Mouse (Mus musculus) left cerebral cortex, postnatal 36 days (tissue): ENCODE measurements around the gene Upk1a. TPM values are rescaled to one million over a fixed set of nuclear protein-coding genes. Genes with fewer than 3 reads are reported as not detected.

ENCODE experiments used
- DNase-seq, 2 experiments: peaks; one replicate each; pipeline ENCODE4 v3.0.0; 2021 to 2022; ENCODE audit warnings: low spot score in 2 of 2, mixed read lengths in 1 of 2
- intact Hi-C: fragments of 180-260 bp; cut with DNase I; formaldehyde crosslinking; loops from one replicate; pipeline ENCODE4 v1.15.1; 2025
- total RNA-seq, 2 experiments: library from RNA; stranded (reverse); gene quantifications; 2 replicates each; pipeline ENCODE4 v1.2.3; 2021

Upk1a gene
- total RNA-seq: under 1 TPM in 1 of 2 experiments, not detected in 1; 0.36 TPM

DNA sequence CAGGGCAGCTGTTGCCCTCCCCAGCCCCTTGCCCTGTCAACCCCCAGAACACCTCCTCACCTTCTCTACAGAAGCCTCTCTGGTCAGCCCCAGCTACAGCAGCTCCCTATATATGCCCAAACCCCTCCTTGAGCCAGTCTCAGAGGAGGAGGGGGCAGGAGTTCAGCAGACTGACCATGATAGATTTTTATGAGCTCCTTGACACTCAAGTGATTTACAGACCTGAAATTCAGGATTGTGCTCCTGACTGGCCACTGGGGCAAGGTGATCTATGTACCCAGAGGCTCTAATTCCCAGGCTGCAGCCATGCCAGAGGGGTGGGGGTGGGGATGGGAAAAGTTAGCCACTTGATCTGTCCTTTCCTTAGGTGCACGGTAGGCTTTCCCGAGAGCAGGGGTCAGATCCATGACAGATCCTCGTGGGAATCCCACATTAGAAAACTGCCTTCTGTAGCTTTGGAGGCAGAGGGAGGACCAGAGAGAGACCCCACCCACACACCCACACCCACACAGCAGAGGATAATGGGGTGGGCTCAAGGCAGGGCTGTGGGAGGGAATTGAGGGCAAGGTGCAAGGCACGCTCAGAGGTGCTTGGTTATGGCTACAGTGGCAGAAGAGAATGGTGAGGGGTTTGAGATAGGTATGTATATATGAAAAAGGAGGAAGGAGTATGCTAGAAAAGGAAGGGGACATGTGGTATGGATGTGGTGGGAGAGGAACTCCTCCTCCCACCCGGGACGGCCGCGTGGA is at the start of gene Upk1a:
Gene Upk1a, minus strand, starts transcription at position 194 of the 749 bp plus-strand sequence.
- intact Hi-C loops: loop anchor here (1.0 kb wide), 1 partner anchor 24 kb away; no protein-coding TSS in a partner anchor
- DNase-seq: no peak

DNA sequence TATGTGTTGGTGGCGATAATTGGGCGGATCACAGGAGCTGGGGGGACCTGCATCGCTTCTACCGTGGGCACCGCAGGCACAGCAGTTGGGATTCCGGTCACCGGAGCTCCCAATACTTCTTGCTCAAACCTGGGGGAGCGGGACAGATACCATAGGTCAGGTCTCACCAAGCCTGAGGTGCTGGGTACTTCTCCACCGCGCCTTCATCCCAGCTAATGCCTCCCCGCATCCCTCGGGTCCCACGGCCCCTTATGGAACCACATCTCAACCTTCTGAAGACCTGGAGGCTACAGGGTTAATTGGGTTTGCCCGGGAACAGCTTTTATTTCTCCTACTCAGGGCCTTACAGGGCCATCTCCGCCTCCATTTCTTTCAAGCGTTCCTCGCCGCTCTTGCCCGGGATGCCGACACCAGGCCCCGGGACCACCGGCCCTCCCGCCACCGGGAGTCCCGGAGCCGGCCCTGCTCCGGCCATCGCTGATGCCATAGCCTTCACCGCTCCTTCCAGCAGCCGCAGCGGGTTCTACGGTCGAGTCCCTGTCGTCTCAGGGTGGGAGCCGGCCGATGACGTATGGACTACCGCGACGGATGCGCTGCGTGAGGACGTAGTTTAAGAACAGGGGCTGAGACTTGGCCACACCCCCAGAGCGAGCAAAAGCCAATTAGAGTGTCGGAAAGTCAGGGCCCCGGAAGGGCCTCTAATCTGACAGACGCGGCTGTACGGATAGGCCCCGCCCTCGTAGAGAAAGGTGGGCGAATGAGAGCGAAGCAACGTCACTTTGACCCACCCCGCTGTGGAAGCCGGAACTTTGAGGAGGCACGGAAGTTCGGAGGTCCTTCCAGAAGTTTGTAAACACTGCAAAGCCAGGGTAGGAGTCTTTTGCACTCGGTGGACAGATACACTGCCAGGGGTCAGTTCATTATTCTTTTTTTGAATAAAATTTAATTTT is 37.2 kb upstream of the Upk1a start, which contains the start of gene Rbm42:
Gene Rbm42, minus strand, starts transcription at position 727 of the 950 bp plus-strand sequence.
- peak; percentile 97 to 99 for DNase-seq
- intact Hi-C loops: loop anchor here (5.0 kb wide), 1 partner anchor 77 kb away; the partner anchor contains the start of gene Tmem147

DNA sequence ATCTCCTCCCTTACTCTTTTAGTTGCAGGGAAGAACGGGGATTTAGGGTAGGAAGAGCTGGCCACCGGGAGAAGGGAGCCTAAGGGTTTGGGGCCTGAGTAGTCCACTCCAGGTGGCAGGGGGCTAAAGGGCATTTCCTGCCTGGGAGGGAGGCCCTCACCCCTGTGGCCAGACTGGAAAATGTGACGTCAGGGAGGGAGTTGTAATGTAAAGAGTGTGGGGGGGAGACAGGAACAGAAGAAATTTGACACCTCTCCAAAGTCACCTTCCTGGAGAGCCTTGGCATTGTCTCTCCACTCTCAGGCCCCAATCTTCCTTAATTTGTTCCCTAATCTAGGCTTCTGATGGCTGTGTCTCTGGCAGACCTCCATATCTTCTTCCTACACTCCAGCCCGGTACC is 26.4 kb upstream of the Upk1a start:
- no peak for DNase-seq
- intact Hi-C loops: no loop called here

DNA sequence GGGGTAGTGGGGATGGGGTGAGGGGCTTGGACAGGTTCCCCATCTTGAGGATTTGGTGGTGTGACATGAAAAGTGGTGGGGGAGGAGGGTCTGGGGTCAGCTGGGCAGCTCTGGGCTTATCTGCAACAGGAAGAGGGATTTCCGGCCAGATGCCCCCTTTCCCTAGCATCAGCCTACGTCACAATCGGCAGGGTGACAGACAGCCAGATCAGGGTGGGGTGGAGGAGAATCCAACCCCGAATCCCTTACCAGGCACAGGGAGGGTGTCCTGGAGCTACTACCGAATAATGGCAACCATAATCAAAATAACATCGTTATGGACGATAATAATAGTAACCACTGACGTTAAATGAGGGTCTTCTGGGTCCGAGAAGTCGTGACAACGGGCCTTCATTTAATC is 23.7 kb upstream of the Upk1a start:
- intact Hi-C loops: no loop called here

DNA sequence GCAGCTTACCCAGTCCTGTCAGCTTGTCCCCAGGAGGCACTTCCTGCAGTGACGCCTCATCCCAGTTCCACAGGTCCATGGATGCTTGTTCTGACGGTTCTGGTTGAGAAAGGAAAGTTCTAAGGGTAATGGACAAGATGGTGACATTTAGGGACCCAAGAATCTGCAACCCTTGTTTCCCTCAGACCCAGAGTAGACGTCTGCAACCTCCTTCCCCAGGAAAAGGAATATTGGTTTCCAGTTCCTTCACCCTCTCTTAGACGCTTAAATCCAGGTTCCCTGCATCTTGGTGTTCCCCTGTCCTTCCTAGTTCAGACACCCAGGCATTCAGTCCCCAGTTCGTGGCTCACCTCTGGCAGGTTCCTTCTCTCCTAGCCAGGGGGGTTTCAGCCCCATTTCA is 23.1 kb upstream of the Upk1a start, which contains the start of gene Etv2:
Gene Etv2, minus strand, starts transcription at position 101 of the 400 bp plus-strand sequence.
- DNase-seq: no peak
- intact Hi-C loops: no loop called here

More for the DNA sequence above, 23.7 kb upstream of the Upk1a start:
- DNase-seq: no peak

DNA sequence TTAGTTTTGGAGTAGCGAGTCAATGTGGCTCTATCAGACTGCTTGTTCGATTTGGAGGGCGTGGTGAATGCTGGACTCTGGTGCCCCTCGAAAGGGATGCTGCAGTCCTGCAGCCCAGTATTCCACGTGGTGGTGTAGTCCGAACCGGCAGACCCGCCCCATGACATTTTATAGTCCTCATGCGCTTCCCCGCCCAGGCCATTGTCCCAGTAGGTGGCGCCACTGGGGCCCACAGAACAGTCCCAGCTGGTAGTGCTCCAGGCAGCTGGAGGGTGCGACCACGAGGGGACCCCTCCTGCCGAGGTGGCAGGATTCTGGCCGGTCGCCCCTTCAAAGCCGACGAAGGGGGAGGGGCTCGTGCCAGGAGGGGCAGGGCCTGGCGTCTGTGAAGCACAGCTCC is 22.0 kb upstream of the Upk1a start:
- intact Hi-C loops: no loop called here
- no peak for DNase-seq

DNA sequence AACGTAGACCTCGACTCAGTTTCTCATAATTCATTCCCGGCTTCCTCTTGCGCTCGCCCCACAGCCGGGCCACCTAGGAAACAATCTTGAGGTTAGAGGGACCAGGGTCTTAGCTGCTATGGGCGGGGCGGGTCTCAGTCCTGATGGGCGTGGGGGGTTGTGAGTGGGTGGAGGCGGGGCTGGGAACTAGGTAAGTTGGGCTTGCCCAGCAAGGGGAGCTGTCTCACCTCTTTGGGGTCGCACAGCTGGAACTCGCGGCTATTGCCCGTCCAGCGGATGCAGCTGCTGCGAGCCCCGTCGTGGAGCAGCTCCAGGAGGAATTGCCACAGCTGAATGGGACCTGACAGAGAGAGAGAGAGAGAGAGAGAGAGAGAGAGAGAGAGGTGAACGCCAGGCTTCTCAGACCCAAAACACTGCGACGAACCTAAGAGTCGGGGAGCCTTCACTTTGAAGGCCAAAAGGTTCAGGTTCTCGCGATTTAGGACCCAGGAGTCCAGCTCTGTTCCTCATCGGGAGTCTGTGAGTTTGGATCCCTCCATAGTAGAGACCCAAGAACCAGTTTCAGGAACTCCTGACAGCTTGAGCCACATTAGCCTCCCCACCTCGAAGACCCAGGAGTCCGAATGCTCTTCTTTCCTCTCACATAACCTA is 21.2 kb upstream of the Upk1a start:
- intact Hi-C loops: no loop called here
- no peak for DNase-seq

DNA sequence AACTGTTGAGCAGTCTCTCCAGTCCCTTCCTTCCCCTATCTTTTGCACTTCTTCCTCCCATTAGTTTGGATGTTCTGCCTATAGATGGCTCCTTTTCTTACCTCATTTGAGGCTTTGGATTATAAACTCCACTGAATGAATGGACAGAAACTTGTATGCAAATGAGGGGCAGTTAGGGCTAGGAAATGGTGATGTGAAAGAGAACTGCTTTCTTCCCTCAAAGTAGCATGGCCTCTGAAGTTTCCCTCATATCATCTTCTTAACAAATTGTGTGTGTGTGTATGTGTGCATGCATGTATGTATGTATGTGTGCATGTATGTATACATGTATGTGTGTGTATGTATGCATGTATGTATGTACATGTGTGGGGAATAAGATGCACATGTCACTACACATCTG is 16.4 kb upstream of the Upk1a start:
- intact Hi-C loops: no loop called here
- no peak for DNase-seq

DNA sequence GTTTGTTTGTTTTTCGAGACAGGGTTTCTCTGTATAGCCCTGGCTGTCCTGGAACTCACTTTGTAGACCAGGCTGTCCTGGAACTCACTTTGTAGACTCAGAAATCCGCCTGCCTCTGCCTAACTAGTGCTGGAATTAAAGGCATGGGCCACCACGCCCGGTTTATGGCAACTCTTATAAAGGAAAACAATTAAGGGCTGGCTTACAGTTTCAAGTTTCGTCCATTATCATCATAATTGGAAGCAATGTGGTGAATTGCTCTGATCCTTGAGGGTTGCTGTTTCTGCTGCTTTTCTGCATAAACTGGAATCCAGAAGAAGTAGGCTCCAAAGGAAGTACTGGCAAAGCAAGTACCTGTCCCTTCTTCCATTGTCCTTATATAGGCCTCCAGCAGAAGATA is 14.0 kb upstream of the Upk1a start:
- intact Hi-C loops: no loop called here

DNA sequence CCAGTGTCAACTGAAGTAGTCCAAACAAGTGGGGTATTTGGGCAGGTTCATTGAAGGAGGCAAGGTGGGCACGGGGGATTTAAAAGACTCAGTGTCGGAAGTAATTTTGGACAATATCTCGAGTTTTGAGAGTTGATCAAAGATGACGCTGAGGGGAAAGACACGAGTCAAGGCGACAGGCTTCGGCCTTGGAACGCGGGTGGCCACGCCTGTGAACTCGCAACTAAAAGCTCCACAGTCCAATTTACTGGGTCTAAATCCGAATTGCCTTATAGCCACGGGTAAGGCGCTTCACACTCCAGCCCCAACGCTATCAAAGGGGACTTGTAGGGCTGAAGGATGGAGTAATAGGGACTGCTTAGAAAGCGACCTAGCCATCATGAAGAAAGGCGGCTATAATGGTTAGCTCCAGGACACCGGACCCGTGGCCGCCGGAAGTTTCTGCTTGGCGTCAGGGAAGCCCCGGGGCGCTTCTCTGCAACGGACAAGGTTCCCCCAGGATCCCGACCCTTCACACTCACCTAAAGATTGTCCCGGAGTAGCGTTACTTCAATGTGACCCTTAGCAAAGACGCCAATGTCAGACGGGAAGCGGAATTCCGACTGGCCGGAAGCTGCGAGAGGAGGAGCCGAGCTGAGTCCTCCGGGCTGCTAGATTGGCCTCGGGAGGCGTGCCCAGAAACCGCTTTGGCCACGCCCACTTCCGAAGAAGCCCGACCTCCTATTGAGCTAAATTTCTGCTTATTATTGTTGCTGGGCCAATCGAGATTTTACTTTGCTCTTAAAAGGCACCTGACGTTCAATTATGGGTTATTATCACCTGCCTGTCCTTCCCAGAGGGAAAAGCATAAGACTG is 13.1 kb upstream of the Upk1a start, which contains the start of gene Cox6b1:
Gene Cox6b1, minus strand, starts transcription at position 622 of the 855 bp plus-strand sequence.
- intact Hi-C loops: no loop called here
- peak; percentile 79 to 86 for DNase-seq

More for the DNA sequence above, 14.0 kb upstream of the Upk1a start:
- no peak for DNase-seq

DNA sequence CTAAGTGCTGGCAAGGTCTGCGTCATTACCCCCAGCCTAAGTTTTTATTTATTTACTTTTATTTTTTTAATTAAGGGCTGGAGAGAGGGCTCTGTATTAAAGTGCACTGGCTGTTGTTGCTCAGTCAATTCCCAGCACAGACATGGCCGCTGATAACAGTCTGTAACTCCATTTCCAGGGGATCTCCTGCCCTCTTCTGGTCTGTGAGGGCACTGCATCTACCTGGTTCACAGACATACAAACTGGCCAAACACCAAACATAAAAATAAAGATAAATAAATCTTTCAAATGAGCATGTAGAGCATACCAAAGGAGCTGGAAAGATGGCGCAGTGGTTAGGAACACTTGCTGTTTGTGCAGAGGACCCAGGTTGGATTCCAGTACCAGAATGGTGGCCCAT is 6.6 kb upstream of the Upk1a start:
- DNase-seq: no peak
- intact Hi-C loops: no loop called here

DNA sequence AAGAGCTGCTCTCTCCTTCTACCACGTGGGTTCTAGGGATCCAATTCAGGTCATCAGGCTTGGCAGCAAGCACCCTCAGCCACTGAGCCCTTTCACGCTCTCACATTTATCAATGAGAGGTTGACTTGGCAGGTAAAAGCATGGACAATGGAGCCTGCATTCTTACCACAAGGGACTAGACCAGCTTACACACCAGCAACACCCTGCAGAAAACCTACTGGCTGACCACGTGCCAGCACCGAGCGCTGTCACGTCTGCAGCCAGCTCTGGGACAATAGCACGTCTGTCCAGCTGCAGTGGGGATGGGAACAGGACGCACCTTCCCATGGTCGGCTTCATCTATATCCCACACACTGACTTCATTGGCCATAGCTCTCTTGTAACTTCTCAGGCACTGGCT is 6.0 kb upstream of the Upk1a start:
- intact Hi-C loops: no loop called here
- no peak for DNase-seq

DNA sequence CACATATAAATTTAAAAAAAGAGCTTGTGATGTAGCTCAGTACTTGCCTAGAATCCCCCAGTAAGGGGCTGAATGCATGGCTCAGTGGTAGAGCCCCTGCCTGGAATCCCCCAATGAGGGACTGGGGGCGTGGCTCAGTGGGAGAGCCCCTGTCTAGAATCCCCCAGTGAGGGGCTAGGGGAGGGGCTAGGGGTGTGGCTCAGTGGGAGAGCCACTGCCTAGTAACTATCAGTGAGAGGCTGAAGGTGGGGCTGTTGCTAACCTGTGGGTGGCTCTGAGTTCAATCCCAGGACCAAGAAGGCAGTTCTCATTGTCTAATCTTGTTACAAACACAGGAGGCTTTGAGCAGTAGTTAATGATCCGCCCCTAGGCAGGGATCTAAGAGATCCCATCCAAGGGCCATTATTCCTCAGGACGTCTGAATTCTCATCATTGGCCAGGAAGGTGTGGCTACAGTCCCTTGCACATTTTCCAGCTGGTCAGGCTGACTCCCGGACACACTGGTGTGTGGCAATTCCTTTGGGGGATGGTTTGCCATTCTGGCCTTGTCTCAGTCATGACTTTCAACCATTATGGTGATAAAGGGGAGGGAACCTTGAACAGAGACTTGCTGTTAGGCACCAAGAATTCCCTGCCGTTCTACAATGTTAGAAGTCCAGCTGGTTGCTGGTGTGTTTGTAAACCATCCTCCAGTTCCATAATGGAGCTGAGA is 2.6 kb upstream of the Upk1a start:
- no peak for DNase-seq
- intact Hi-C loops: no loop called here

DNA sequence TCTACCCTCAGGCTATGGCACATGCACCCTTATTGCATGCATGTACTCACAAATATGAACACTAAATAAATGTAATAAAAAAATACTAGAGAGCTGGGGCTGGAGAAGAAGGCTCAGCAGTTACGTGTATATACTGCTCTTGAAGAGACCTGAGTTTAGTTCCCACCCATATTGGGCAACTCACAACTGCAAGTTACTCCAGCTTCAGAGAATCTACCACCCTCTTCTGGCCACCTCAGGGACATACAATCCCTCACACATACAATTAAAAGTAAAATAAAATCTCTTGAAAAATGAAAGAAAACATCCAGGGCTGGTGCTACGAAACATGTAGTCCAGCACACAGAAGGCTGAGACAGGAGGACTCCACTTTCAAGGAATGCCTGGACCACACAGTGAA is 1.8 kb upstream of the Upk1a start:
- intact Hi-C loops: no loop called here

DNA sequence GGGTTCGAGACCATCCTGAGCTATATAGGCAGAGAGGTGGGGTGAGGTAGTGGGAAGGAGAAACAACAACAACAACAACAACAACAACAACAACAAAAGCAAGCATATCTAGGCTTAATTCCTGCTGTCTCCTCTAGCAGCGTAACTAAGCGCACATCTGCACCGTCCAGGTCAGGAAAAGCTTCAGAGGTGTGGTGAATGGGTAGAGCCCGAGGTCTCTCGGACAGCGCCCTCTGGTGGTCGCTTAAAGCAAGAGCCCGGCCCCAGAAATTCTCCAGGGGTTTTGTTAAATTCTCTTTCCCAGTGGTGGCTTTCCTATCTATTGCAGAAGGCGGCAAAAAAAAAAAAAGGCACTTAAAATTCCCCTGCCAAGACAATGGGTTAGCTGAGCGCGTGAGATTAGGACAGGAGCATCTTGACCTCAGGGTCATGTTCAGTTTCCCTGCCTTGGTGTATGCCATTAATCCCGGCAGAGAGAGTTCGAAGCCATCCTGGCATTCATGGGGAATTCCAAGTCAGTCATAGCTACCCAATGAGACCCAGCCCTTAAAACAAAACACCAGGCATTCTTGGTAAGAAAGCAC is 974 bp upstream of the Upk1a start:
- intact Hi-C loops: loop anchor here (1.0 kb wide), 1 partner anchor 24 kb away; no protein-coding TSS in a partner anchor
- DNase-seq: peak in 1 of 2 experiments; percentile 35

More for the DNA sequence above, 1.8 kb upstream of the Upk1a start:
- DNase-seq: no peak

DNA sequence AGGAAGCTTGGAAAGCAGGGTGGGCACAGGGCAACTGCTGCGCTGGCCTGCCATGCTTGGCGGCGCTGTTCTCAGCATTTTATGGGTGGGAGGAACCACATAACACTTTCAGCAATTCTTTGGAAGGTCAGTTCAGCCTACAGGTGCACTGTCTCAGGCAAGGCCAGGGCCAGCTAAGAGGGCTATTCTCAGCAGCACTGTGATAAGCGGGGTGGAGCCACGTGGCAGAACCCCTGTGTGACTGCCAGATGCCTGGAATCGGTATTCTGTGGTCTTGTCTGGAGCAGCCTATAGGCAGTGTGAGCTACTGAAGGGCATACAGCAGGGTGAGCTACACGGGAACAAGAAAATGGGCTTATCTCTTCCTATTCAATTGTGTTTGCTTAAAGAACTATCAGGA is 2.6 kb downstream of the Upk1a start:
- DNase-seq: no peak
- intact Hi-C loops: no loop called here

DNA sequence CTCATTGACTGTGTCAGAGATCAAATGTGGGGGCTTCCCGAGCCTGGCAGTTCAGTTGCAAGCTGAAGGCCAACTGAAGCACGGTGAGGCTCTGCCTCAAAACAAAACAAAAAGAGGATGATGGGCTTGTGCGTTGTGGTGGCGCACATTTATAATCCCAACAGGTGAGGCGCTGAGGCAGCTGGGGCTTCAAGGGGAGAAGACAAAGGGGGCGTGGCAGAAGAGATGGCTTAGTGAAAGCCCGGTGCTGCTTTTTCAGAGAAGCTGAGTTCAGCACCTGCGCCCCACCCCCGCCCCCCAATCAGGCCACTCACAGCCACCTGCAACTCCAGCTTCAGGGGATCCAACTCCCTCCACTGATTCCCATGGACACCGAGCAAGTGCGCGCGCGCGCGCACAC is 4.2 kb downstream of the Upk1a start:
- DNase-seq: no peak
- intact Hi-C loops: no loop called here
